Mouse (Mus musculus) stomach, embryonic 15.5 days (tissue): ENCODE measurements around the gene Mapt. TPM values are rescaled to one million over a fixed set of nuclear protein-coding genes. Genes with fewer than 3 reads are reported as not detected.
A peak's percentile ranks its signal among the peaks of the same experiment; 100 is the strongest.

Experiments used
- ATAC-seq: fragments of 200-750 bp; cut with Nextera tagmentation; 2 replicates; pipeline ENCODE4 v1.8.0; 2017; ENCODE audit warnings: low read depth, moderate number of reproducible peaks, moderate TSS enrichment; ENCODE audit not compliant: insufficient read depth, low FRiP score
- H3K27ac ChIP-seq: fragments of 300-500 bp; sonication (generic); 2 replicates; pipeline ENCODE4 v1.5.1; 2015; ENCODE audit warnings: mild to moderate bottlenecking, inconsistent platforms
- H3K27me3 ChIP-seq: fragments of 300-500 bp; sonication (generic); replicated peaks from 2 replicates; pipeline ENCODE4 v1.6.1; 2015; ENCODE audit warnings: inconsistent platforms
- H3K36me3 ChIP-seq: fragments of 300-500 bp; sonication (generic); 2 replicates; pipeline ENCODE4 v1.6.1; 2015; ENCODE audit warnings: inconsistent platforms
- H3K4me1 ChIP-seq: fragments of 300-500 bp; sonication (generic); 2 replicates; pipeline ENCODE4 v1.6.1; 2015; ENCODE audit warnings: inconsistent platforms
- H3K4me2 ChIP-seq: fragments of 300-500 bp; sonication (generic); 2 replicates; pipeline ENCODE4 v1.6.1; 2015; ENCODE audit warnings: mild to moderate bottlenecking, inconsistent platforms
- H3K4me3 ChIP-seq: fragments of 300-500 bp; sonication (generic); replicated peaks from 2 replicates; pipeline ENCODE4 v1.5.1; 2015; ENCODE audit warnings: inconsistent platforms
- H3K9ac ChIP-seq: fragments of 300-500 bp; sonication (generic); 2 replicates; pipeline ENCODE4 v1.6.1; 2015; ENCODE audit warnings: inconsistent platforms
- H3K9me3 ChIP-seq: fragments of 300-500 bp; sonication (generic); 2 replicates; pipeline ENCODE4 v1.6.1; 2016; ENCODE audit warnings: inconsistent platforms
- WGBS: fragments of 180-500 bp; shearing (Covaris S2); methylation state at CpG from one replicate; pipeline ENCODE4 v1.1.7; 2015; 5-methylcytosine and 5-hydroxymethylcytosine counted together
- polyA plus RNA-seq: library from polyadenylated mRNA; unstranded; fragments of >200 nt; fragmentation: Nextera tagmentation; extraction: Ambion mirVana; gene quantifications from 2 replicates; pipeline ENCODE4 v1.2.1, GENCODE M21; 2015

Mapt gene
- polyA plus RNA-seq: 14.1 and 15.4 TPM in 2 replicates

DNA sequence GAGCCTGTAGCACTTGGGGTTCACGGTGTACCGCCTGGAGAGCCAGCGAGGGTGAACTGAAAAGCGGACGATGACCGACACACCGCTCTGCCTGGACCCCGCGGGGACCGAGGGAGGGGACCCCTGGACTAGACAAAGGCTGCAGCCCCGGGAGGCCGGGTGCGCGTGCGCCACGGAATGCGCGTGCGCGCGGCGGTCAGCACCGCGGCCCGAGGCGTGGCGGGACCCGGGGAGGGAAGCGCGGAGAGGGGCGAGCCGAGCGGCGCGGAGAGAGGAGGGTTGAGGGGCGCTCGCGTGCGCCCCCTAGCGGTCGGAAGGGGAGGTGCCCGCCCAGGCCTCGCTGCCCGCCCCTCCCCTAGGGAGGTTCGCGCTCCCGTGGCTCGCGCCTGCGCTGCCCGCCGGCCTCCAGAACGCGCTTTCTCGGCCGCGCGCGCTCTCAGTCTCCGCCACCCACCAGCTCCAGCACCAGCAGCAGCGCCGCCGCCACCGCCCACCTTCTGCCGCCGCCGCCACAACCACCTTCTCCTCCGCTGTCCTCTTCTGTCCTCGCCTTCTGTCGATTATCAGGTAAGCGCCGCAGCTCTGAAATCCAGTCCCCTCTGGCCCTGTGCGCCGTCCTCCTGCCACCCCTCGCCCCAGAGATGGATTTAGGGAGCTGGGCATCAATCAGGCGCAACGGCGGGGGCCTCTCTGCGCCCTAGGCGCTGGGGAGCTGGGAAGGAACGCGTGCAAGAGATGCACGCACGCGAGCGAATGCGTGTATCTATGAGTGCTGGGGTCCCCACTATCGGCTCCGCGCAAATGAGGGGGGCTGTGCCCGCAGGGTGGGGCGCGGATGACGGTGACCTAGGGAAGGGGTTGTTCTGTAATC is at the start of gene Mapt:
TSS of gene Mapt (plus strand) at position 350 of the 871 bp plus-strand sequence.
- Histone ChIP-seq H3K4me3 (peak within 1 kb of the TSS; percentile 64), H3K36me3 (no peaks in the 10 kb centered on the region), H3K27me3 (peaks cover 47% of the 10 kb centered on the region), H3K4me2 (peak within 1 kb of the TSS; percentile 95), H3K9me3 (no peaks in the 10 kb centered on the region), H3K27ac (peak within 1 kb of the TSS; percentile 61), H3K4me1 (peaks cover 17% of the 10 kb centered on the region), H3K9ac (0 out of 2 replicates have a peak within 1 kb of the TSS, but pooled peaks have one; percentile 25)
- under 1% methylated on average over 66 of the region's 94 CpGs for WGBS
- peak; percentile 94 for ATAC-seq

- H3K27ac ChIP-seq: no peak overlapping the region
- H3K9me3 ChIP-seq: no peaks in the 10 kb centered on the region
- WGBS: 78% methylated on average over 3 of the region's 3 CpGs
- H3K27me3 ChIP-seq: no peaks in the 10 kb centered on the region
- no peaks in the 10 kb centered on the region for H3K36me3 ChIP-seq
- H3K4me1 ChIP-seq: no peaks in the 10 kb centered on the region
- H3K4me3 ChIP-seq: no peak overlapping the region
- no peak for ATAC-seq
- H3K4me2 ChIP-seq: no peak overlapping the region
- H3K9ac ChIP-seq: no peak overlapping the region
Measured at GRCm38 (mm10) chr11:104182141-104182540, 49.0 kb upstream of the Mapt start.

GRCm38 (mm10) chr11:104186135-104186836 is 44.9 kb upstream of the Mapt start, which contains the start of gene Sppl2c:
TSS of gene Sppl2c (plus strand) at chr11:104186327.
- no peak for ATAC-seq

GRCm38 (mm10) chr11:104186837-104187150 is 44.4 kb upstream of the Mapt start:
- H3K36me3 ChIP-seq: no peaks in the 10 kb centered on the region
- no peak for ATAC-seq
- no peak overlapping the region for H3K4me3 ChIP-seq
- no peaks in the 10 kb centered on the region for H3K4me1 ChIP-seq
- no peak overlapping the region for H3K27ac ChIP-seq
- H3K9me3 ChIP-seq: no peaks in the 10 kb centered on the region
- no peak overlapping the region for H3K4me2 ChIP-seq
- H3K9ac ChIP-seq: no peak overlapping the region
- 87% methylated on average over 9 of the region's 9 CpGs for WGBS
- H3K27me3 ChIP-seq: no peaks in the 10 kb centered on the region

More at GRCm38 (mm10) chr11:104186135-104186836, 44.9 kb upstream of the Mapt start, which contains the start of gene Sppl2c:
- H3K36me3 ChIP-seq: no peaks in the 10 kb centered on the region
- no peaks in the 10 kb centered on the region for H3K9me3 ChIP-seq
- H3K4me1 ChIP-seq: no peaks in the 10 kb centered on the region
- no peak within 1 kb of the TSS for H3K27ac ChIP-seq
- H3K4me3 ChIP-seq: no peak within 1 kb of the TSS
- H3K4me2 ChIP-seq: no peak within 1 kb of the TSS
- H3K9ac ChIP-seq: no peak within 1 kb of the TSS
- 77% methylated on average over 13 of the region's 13 CpGs for WGBS
- no peaks in the 10 kb centered on the region for H3K27me3 ChIP-seq

DNA sequence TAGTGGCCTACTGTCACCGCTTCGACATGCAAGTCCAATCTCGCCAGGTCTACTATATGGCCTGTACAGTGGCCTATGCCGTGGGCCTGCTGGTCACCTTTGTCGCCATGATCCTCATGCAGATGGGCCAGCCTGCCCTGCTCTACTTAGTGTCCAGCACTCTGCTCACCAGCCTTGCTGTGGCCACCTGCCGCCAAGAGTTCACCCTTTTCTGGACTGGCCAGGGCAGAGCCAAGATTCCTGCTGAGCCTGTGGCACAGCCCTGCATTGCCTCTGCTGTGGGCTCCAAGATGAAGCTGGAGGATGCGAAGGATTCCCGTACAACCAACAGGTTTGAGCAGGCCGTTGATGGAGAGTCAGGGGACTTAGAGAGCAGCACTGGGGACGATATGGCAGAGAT is 43.4 kb upstream of the Mapt start:
- no peaks in the 10 kb centered on the region for H3K27me3 ChIP-seq
- H3K4me1 ChIP-seq: no peaks in the 10 kb centered on the region
- H3K36me3 ChIP-seq: no peaks in the 10 kb centered on the region
- no peak overlapping the region for H3K4me2 ChIP-seq
- no peak overlapping the region for H3K4me3 ChIP-seq
- 90% methylated on average over 10 of the region's 10 CpGs for WGBS
- H3K27ac ChIP-seq: no peak overlapping the region
- ATAC-seq: no peak
- H3K9me3 ChIP-seq: no peaks in the 10 kb centered on the region
- H3K9ac ChIP-seq: no peak overlapping the region

GRCm38 (mm10) chr11:104190008-104190407 is 41.2 kb upstream of the Mapt start:
- 84% methylated on average over 2 of the region's 2 CpGs for WGBS
- Histone ChIP-seq H3K27me3 (no peaks in the 10 kb centered on the region), H3K36me3 (no peaks in the 10 kb centered on the region), H3K9ac (no peak overlapping the region), H3K27ac (no peak overlapping the region), H3K4me2 (no peak overlapping the region), H3K4me1 (no peaks in the 10 kb centered on the region), H3K9me3 (no peaks in the 10 kb centered on the region), H3K4me3 (no peak overlapping the region)
- ATAC-seq: no peak

DNA sequence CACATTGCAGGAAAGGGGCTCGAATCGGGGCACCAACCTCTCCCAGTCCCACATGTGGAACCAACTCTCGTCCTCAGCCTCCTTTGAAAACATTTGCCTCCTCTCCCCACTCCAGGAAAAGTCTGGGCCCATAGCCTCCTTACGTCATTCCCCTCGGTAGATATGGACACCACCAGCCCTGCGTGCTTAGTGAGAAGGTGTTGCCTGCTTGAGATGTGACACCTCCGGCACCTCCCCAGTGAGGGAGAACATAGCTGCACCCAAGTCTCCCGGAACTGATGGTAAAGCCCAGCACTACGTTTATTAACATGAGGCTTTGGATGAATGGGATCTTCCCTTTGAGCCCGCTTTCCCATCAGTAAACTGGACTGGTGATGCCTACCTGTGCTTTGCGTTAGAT is 35.8 kb upstream of the Mapt start:
- Histone ChIP-seq H3K4me2 (no peak overlapping the region), H3K36me3 (no peaks in the 10 kb centered on the region), H3K9ac (no peak overlapping the region), H3K27ac (no peak overlapping the region), H3K27me3 (peaks cover 12% of the 10 kb centered on the region; the same call in 1 of the 2 replicates), H3K9me3 (no peaks in the 10 kb centered on the region), H3K4me1 (no peaks in the 10 kb centered on the region), H3K4me3 (no peak overlapping the region)
- no peak for ATAC-seq
- WGBS: 73% methylated on average over 11 of the region's 11 CpGs

DNA sequence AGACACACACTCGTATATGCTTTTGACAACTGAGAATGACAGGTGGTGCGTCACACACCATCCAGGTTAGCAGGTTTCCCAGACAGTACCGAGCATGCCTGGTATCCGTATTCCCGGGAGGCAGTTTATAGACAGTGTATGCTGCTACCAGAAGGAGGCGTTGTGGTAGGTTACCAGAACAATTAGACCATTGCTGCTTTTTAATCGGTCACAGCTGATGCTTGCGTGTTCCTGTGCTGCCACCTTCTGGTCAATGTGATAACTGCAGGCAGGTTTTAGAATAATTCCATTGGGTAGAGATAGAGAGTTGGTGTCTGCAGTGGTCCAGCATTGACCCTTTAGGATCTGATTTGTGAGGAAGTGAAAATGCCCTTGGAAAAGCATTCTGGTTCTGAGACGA is 35.4 kb upstream of the Mapt start:
- no peak for ATAC-seq
- WGBS: 10% methylated on average over 9 of the region's 9 CpGs

GRCm38 (mm10) chr11:104197861-104198260 is 33.3 kb upstream of the Mapt start:
- ATAC-seq: no peak
- no peak overlapping the region for H3K4me2 ChIP-seq
- H3K9me3 ChIP-seq: no peaks in the 10 kb centered on the region
- H3K27me3 ChIP-seq: peaks cover 12% of the 10 kb centered on the region; the same call in 1 of the 2 replicates
- H3K36me3 ChIP-seq: no peaks in the 10 kb centered on the region
- H3K4me3 ChIP-seq: no peak overlapping the region
- no peak overlapping the region for H3K27ac ChIP-seq
- 3% methylated on average over 10 of the region's 10 CpGs for WGBS
- H3K4me1 ChIP-seq: no peaks in the 10 kb centered on the region
- H3K9ac ChIP-seq: no peak overlapping the region

More for the DNA sequence above, 35.4 kb upstream of the Mapt start:
- Histone ChIP-seq H3K4me3 (no peak overlapping the region), H3K36me3 (no peaks in the 10 kb centered on the region), H3K27me3 (peaks cover 12% of the 10 kb centered on the region; the same call in 1 of the 2 replicates), H3K4me1 (no peaks in the 10 kb centered on the region), H3K9ac (no peak overlapping the region), H3K4me2 (no peak overlapping the region), H3K27ac (no peak overlapping the region), H3K9me3 (no peaks in the 10 kb centered on the region)

DNA sequence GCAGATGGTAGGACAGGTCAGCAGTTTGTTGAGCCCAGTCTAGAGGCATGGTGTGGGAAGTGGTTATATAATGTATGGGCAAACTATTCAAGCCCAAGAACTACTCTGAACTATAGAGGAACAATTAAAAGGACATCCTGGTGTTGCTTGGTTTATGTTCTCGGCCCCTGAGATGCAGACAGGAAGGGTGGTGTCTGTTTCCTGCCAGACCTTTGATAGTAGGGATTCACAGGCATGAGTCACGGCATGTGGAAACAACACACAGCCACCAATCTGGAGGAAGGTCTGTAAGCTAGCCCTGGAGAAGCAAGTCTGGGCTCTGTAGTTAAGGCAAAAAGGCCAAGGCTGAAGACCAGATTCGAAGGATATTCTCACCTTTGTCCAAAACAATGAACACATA is 27.9 kb upstream of the Mapt start:
- peaks cover 6% of the 10 kb centered on the region; the same call in 1 of the 2 replicates for H3K27me3 ChIP-seq
- no peaks in the 10 kb centered on the region for H3K36me3 ChIP-seq
- no peak overlapping the region for H3K4me3 ChIP-seq
- no peaks in the 10 kb centered on the region for H3K9me3 ChIP-seq
- no peaks in the 10 kb centered on the region for H3K4me1 ChIP-seq
- no peak for ATAC-seq
- no peak overlapping the region for H3K4me2 ChIP-seq
- H3K27ac ChIP-seq: no peak overlapping the region
- no peak overlapping the region for H3K9ac ChIP-seq
- 70% methylated on average over 3 of the region's 3 CpGs for WGBS

DNA sequence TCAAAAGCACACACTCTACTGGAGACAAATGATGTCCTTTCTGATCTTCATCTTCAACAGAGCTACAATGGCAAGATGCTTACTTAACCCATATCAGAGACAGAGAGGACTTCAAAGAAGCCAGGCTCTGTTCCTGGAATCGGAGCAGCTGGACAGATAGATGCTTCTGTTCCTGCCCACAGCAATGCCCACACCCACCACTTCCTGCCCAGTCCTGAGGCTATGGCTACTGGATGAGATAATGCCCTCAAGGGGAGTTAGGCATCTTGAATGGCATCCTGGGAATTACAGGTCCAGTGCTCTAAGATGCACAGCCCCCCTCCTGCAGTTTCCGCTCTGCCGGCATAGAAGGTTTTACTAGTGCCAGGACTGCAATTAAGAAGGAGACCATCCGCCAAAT is 24.6 kb upstream of the Mapt start:
- no peaks in the 10 kb centered on the region for H3K9me3 ChIP-seq
- H3K27me3 ChIP-seq: no peaks in the 10 kb centered on the region
- H3K9ac ChIP-seq: no peak overlapping the region
- WGBS: 76% methylated on average over 4 of the region's 4 CpGs
- H3K36me3 ChIP-seq: no peaks in the 10 kb centered on the region
- no peak overlapping the region for H3K4me2 ChIP-seq
- no peaks in the 10 kb centered on the region for H3K4me1 ChIP-seq
- H3K4me3 ChIP-seq: no peak overlapping the region
- no peak for ATAC-seq
- H3K27ac ChIP-seq: no peak overlapping the region

DNA sequence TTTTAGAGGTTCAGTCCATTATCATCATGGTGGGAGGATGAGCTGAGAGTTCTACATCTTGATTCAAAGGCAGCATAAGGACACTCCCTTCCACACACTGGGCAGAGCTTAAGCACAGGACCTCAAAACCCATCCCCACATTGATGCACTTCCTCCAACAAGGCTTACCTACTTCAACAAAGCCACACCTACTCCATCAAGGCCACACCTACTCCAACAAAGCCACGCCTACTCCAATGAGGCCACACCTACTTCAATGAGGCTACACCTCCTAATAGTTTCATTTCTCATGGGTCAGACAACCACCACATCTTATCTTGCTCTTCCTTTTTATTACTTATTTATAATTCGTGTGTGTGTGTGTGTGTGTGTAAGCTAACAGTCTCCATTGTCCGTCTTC is 22.1 kb upstream of the Mapt start:
- no peak overlapping the region for H3K27ac ChIP-seq
- no peaks in the 10 kb centered on the region for H3K9me3 ChIP-seq
- no peak overlapping the region for H3K4me2 ChIP-seq
- no peaks in the 10 kb centered on the region for H3K36me3 ChIP-seq
- H3K4me1 ChIP-seq: no peaks in the 10 kb centered on the region
- 60% methylated on average over 3 of the region's 3 CpGs for WGBS
- no peak overlapping the region for H3K9ac ChIP-seq
- ATAC-seq: no peak
- no peak overlapping the region for H3K4me3 ChIP-seq
- H3K27me3 ChIP-seq: no peaks in the 10 kb centered on the region
